Mouse (Mus musculus): ENCODE data around the gene Fut11.
A peak's percentile ranks its signal among the peaks of the same experiment; 100 is the strongest.

Fut11 gene

DNA sequence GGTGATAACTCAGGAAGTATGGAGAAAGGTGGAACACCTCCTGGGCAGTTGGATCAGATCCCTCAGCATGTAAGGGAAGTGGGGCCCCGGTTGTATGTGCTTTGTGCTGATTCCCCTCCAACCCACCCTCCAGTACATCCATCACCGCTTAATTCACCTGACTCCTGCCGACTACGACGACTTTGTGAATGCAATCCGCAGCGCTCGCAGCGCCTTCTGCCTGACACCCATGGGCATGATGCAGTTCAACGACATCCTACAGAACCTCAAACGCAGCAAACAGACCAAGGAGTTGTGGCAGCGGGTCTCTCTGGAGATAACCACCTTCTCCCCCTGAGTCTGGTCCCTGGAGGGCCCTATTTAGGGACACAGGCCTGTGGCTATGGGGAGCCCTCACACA lies 28.2 kb downstream of the Fut11 start:
- DNase-seq, result no peak

DNA sequence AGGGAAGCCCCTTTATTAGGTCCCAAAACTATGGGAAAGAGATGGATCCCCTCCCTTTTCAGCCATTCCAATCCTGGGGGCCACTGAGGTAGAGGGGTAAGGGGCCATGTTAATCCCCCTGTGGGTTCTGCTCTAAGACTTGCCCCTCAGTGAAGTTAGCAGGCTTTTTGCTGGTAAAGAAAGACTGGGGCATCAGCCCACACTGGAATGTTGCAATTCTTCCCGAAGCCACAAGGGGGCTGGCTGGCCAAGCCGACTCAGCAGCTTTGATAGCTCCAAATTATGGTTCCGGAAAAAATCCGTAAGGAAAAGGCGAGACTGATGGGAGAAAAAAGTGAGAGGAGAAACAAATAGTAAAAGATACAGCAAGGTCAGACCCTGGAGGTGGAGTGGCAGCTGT lies 29.3 kb downstream of the Fut11 start:
- DNase-seq, result peak; percentile 67

DNA sequence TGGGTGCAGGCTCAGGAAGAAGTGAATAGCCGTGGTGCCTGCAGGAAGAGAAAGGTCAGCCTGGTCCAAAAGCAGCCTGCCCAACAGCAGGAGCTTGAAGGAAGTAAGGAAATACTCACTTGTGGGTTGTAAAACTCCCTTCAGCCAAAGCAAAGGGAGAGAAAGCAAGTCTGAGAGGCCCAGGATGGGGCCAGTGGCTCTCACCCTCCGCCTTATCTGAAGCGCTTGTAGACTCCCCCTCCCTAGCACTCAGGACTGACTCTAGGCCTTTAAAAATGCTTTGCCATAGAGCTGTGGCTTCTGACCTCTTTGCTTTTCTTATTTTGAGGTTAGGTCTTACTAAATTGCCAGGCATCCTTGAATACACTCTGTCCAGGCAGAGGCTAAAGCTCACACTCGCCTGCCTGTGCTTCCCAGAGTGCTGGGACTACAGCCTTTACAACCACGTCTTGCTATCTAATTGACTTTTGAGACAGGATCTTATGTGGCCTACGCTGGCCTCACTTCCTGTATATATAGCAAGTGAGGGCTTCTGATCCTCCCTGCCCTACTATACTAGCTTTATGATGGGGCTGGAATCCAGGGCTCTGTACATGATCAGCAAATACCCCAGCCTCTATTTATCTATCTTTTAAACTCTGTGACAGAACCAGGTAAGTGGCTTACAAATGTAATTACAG lies 31.0 kb downstream of the Fut11 start:
- DNase-seq, result no peak

DNA sequence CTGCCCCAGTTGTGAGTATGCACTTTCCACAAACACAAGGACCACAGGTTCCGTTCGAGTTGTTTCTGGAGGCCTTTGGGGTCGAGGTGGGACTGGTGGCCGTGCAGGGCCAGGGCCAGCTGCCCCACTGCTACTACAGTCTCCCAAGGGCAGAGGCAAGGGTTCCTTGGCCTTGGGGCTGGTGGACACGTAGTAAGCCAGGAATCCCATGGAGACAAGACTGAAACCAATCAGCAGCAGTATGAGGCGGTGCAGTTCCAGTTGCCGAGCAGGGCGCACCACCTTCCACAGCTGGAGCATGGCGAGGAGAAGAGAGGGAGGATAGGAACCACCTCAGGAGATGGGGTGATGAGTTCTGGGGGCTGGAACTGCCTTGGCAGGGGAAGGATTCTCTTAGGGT lies 35.1 kb downstream of the Fut11 start:
- no peak for DNase-seq

DNA sequence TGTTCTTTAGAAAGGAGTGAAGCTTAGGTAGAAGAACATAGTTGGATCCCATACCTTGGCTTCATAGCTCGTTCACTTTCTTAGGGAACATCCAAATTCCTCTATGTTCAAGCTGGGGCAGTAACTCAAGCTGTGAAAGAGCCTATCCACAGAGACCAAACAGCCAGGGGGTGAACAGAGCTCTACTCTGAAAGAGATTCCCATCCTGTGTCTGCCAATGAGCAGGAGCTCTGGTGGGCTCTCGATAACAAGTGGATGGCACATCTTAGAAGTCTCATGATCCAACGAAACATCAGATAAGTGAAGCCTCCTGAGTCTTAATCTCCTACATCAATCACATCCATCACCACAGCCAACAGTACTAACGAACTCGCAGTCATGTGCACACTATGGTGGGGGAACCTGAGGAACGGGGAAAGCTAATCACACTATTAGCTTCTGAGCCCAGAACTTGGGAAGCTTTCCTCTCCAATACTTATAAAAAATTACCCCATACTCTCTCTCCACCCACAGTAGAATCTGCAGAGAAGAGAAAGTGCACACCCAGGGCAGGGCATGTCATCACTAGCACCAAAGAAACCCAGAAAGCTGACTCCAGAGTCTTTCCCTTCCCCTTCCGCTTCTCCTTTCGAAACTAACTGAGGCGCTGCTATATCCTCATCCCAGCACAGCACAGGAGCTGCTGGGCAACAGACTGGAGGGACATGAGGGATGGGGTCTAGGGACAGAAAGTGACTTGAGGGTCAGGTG lies 36.3 kb downstream of the Fut11 start:
- no peak for DNase-seq

DNA sequence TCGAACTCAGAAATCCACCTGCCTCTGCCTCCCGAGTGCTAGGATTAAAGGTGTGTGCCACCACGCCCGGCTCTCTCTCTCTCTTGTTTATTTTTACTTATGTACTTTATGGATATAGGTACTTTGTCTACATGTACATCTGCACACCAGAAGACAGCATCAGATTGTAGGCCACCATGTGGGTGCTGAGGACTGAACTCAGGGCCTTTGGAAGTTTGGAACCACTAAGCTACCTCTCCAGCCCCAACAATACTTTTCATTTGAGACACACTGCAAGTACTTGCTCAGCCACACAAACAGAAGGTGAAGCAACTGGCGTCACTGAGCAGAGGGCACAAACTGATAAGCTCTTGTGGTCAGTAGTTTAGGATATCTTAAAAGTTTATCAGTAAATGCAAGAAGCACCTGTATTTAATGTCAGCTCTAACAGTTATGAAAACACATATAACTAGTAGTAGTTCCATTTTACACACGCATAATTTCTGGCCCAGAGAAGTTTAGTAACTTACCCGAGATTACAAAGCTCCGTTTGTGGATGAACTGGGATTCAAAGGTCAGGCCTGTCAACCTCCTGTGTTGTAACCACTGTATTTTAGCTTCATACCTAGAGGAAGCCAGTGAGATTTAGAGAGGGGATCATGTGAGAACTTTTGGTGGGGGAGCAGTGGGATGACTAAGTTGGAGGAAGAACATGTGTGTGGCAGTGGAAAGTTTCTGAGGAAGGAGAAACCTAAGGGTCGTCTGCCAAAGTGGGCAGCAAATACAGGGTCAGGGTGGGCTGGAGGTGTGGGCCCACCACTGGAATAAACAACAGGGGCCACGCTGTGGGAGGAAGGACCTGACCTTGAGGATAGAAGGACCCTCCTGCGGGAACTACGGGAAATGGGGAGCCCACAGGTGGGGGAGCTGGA lies 38.5 kb downstream of the Fut11 start:
- no peak for DNase-seq

DNA sequence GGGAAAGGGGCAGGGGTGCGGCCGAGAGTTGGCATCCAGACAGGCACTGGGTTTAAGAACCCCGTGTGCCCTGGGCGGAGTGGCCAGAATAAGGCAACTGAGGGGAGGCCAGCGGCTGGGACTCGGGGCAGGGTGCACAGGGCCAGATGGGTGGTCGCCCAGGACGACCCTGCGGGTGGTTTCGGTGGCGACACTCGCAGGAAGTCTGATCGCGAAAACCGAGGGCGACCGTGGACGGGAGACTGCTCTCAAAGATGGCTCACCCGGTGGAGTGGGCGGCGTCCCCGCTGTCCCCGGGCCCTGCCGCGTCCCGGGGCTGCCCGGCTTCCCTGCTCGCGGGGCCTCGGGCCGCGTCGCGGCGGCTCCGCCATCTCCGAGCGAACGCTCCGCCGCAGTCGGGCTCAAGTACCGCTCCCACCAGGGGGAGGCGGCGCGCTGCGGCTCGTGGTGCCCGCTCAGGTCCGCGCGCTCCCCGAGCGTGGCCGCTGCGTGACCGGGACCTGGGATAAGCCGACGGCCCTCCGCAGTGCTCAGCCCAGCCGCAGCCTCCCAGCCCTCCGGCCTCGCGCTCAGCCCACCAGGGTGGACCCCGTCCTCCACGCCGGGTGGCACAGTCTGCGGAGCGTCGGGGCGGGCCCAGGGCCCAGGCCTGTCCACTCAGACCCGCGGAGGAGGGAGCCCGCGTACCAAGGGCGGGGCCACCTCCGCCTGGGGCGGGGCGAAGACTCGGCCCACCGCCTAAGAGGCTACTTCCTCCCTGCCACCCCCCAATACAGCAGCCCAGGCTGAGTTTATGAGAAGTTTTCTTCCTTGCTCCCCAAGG lies 39.4 kb downstream of the Fut11 start, which contains the start of gene Ndst2:
Gene Ndst2 (minus strand): TSS at position 611 of the 823 bp plus-strand sequence.
- peak; percentile 95 for DNase-seq

DNA sequence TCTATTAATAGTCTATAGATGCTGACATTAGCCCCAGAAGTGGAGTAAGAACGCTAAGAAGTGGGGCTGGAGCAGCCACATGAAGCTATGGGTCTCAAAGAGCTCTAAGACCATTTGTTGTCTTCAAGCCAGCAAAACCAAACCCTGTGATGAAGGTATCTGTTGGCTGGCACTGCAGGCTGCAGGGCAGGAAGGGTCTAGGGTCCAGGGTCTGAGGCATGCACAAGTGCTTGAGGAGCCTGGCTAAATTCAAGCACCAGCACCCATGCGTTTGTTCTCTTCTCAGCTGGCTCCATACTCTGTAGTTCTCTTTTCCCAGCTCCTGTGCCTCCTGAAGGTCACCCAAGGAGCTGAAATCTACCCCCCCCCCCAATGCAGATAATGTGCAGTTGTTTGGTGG lies 40.3 kb downstream of the Fut11 start:
- no peak for DNase-seq

DNA sequence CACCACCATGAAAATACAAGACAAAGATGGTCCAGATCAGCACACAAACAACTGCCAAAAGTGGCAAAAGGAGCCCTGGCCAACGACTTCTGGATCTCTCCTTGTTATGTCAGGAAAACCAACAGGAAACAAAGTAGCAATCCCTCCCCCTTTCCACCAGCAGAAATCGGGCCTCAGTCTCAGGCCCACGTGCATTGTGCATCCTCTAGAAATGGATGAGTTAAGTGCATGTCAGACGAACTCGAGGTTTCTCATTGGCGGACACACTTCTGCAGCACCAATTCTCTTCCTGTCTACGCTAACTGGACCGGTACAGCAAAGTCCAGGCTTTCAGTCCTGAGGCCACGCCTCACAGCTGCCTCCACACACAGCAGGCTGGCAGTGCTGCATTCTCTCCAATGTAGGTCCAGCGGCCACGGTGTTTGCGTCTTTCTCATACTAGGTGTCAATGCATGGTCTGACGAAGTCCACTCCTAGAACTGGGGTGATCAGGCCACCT lies 41.2 kb downstream of the Fut11 start:
- no peak for DNase-seq

DNA sequence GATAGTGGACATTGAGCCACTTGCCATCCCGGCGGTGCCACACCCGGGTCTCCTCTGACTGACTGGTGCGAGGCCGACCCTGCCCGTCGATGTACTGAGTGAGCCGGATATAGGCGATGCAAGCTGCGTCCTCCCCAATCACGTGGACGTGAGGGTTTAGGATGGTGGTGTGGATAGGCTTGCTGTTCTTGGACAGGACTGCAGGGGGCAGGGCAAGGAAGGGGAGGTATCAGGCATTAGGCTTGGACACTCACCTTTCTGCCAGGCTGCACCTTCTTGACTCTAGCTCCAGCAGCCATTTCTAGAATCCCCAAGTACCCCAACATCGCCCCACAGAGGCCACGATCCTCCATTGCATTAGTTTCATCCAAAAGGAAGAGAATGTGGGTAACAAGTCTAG lies 42.5 kb downstream of the Fut11 start:
- DNase-seq, result peak; percentile 74

DNA sequence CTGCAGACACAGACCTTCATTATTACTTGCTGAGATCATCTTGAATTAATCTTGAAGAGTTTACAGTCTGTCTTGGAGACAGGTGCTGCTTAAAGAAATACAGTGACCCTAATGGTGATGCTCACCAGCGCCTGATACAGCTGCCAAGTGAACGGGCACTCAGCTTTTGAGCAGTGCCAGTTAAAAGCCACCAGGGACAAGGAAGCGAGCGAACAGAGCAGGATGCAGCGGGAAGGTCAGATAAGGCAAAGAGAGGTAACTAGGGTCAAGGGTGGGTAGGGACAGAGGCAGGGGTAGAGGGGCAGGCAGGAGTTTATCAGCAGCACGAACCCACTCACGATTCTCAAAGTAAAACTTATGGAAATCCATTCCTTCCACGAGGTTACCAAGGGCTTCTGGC lies 43.7 kb downstream of the Fut11 start:
- DNase-seq, result no peak

DNA sequence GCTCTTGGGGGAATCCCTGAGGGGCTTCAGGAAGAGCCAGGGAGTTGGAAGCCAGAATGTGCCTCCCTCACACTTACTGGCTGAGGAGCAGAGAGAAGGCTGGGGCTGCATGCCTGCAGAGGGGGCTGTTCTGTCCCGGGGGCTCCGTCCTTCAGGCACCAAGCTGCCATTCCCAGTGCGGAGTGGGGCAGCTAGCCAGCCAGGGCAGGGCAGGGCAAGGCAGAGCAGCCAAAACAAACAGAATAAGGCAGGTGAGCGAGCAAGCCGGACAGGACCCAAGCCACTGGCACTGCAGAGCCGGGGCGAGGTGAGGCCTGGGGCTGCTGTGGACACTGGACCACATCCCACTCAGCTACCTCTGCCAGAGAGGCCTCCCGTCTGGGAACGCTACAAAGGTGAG lies 46.5 kb downstream of the Fut11 start:
- DNase-seq, result no peak

DNA sequence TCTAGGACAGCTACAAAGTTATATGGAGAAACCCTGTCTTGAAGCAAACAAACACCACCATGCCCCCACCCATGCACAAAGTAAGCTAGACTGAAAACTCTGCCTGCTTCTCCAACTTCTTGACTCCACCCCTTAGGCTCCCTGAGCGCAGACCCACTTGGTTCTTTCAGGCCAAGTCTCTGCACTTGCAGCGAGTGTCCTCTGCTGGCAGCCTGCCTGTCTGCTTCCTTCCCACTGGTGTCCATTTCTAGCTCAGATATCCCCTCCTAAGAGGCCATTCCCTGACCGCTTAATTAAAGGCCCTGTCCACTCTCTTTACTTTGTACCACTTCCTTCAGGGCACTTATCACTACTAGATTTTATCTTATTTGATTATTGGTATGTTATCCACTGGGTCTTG lies 48.8 kb downstream of the Fut11 start:
- DNase-seq, result no peak

DNA sequence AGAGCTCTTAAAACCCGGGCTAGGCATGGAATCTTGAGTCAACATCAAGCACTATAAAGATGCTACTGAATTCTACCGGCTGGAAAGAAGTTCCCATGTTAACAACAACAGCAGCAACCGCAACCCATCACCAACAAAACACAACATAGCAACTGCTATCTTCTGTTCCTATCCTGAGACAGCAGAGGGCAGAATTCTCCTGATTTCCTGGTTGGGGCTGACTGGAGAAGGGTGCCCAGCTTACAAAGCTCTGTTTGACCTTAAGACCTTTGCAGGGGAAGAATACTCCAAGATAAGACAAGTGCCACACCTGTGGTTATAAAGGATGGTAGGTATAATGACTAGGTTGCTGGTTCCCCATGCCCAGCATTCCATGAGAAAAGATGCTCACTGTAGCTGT lies 52.2 kb downstream of the Fut11 start:
- DNase-seq, result no peak

DNA sequence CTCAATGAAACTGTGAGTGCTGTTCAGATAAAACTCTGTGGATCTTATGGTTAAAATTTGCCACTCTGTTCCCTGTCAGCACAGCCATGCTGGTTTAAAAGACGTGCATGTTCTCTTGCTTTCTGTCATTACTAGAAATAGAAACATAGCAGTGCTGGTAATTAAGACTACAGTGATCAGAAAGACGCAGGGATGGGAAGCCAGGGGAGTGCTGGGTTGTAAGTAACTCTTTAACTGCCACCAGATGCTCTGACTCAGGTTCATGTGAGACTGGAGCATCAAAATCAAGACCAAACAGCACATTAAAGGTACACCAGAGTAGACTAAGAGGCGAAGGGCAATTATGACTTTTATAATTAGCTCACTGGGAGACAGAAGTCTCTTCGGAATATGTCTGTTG lies 53.6 kb downstream of the Fut11 start:
- DNase-seq, result no peak

DNA sequence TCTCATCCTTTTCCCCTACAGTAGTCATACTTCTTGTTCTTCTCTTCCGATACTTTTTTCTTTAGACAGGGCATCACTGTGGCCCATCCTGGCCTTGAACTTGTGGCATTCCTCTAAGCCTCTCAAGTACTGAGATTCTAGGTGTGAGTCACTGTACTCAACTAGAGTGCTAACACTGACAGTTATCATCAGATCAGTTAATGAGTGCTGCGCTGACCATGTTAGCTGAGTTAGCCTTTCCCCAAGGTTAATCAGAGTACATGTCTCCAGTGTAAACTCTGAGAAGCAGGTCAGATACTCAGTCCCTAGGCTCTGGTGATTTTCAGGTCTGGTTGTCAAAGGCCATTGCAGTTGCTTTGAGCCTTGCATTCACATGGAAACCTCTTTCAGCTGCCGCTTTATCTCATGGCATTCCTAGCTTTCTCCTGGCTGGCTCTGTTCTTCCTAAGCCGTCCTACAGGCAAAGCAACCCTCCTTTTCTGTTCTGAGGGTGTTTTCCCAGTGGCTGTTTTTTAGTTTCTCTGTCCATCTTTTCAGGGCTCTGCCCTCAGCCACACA lies 54.8 kb downstream of the Fut11 start:
- DNase-seq, result no peak

DNA sequence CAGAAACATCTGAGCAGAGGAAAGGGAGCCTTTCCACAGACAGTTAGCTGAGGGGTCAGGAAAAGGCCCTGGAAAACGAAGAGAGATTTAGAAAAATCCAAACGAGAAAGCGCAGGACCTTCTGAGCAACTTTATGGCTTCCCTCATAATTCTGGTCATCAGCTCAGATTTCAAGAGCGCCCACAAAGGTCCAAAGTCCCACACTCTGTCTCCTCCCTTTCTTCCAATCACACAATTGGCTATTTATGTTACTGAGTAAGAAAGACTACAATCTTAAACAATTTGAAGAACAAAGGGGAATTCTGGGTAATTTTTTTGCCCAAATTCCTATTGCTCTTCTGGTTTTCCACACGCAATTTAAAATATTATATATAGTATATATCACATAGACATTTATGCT lies 55.7 kb downstream of the Fut11 start:
- no peak for DNase-seq
